Mouse (Mus musculus): Measurements from ENCODE around the gene Rtn3. TPM values are rescaled to one million over a fixed set of nuclear protein-coding genes. Genes with fewer than 3 reads are reported as not detected.
A peak's percentile ranks its signal among the peaks of the same experiment; 100 is the strongest.
"Not testable (repeated sequence)": the region's sequence is repeated elsewhere in the genome, so short reads cannot be mapped to it uniquely, and the experiment has no call there.

Rtn3 gene
- polyA plus RNA-seq, 1 experiment from 2014 or later: 138 TPM

DNA sequence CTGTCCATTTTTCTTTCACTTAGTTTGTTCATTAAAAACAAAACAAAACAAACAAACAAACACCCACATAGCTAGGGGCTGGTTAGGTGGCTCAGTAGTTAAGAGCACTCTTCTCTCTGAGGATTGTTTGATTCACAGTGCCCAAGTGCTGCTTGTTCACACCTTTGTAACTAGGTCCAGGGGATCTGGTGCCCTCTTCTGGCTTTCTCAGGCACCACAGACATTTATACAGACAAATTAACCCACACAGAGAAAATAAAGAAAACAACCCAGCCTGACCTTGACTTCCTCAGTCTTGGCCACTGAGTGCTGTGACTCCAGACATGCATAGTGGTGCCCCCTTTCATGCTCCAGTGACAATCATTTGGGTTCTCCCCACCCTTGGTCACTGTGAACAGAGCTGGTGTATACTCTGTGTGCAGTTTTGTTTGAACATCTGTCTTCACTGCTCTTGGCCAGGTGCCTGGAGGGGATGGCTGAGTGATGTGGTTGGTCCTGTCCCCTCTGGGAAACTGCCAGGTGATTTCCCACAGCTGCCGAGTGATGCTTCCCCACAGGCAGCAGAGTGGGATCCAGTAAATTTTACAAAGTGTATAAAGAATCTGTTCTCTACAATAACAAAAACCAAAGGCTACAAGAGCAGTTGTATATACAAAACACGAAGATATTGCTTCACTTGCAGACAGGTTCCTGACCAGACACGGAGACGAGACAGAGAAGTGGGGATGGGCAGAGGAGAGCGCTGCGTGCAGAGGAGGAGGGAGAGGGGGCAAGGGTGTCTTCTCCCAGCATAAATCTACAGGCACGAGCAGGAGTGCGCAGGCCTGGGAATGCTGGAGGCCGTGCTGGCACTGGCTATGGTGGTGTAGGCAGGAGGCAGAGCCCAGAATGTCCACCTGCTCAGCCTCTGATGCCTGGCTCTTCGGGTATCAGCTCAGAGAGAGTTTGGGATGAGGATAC lies 85.9 kb downstream of the Rtn3 start:
- WGBS: 31% methylated on average over 9 of the region's 10 CpGs
- peak; percentile 84 for ATAC-seq (ENCODE audit: borderline replicate concordance, extremely low read depth, low FRiP score, low TSS enrichment)
- H3K27ac ChIP-seq, H3K9ac ChIP-seq, H3K4me2 ChIP-seq, H3K9me3 ChIP-seq, H3K27me3 ChIP-seq, H3K36me3 ChIP-seq, H3K4me3 ChIP-seq, H3K4me1 ChIP-seq: not testable (repeated sequence)

DNA sequence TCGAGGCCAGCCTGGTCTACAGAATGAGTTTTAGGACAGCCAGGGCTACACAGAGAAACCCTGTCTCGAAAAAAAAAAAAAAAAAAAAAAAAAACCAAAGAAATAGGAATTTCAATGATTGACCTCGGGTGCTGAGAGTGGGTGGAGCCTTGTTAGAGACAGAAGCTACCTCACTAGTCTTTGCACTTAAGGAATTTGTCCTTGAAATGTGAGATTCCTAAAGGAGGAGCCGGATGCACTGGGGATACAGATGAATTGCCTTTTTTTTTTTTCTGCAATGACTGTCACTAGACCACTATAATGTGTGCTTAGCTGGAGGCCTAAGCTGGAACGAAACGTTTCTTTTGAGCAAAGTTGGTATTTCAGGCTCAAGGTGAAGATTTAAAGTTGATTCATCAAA lies 94.6 kb downstream of the Rtn3 start:
- no peak overlapping the region for H3K4me2 ChIP-seq
- H3K4me1 ChIP-seq: peaks cover 10% of the 10 kb centered on the region
- H3K27ac ChIP-seq: no peak overlapping the region
- no peak overlapping the region for H3K9ac ChIP-seq
- 77% methylated on average over 6 of the region's 6 CpGs for WGBS
- no peak overlapping the region for H3K4me3 ChIP-seq
- no peaks in the 10 kb centered on the region for H3K27me3 ChIP-seq
- no peaks in the 10 kb centered on the region; the same call in 1 of the 2 replicates for H3K9me3 ChIP-seq
- H3K36me3 ChIP-seq: no peaks in the 10 kb centered on the region
- ATAC-seq (ENCODE audit: borderline replicate concordance, extremely low read depth, low FRiP score, low TSS enrichment): no peak

DNA sequence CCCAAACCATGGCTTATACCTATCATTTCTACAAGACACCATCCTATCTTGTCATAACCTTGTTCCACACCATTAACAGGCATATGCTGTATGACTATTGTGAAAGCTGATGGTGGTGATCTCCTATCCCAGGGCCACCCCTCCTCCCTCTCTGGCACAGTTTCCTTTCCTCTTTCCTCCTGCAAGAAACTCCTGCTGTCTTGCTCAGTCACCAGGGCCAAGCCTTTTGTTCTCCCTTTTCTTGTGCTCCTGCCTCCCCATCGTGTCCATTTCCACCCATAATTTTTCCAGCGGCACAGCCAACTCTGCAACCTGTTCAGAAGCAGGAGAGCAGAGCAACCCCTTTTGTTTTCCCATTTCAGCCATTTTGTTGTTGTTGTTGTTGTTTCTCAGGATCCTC lies 97.0 kb downstream of the Rtn3 start:
- H3K27ac ChIP-seq: no peak overlapping the region
- 70% methylated on average over 2 of the region's 2 CpGs for WGBS
- ATAC-seq (ENCODE audit: borderline replicate concordance, extremely low read depth, low FRiP score, low TSS enrichment): no peak
- no peaks in the 10 kb centered on the region for H3K27me3 ChIP-seq
- H3K4me3 ChIP-seq: no peak overlapping the region
- H3K9me3 ChIP-seq: no peaks in the 10 kb centered on the region; the same call in 1 of the 2 replicates
- no peaks in the 10 kb centered on the region for H3K36me3 ChIP-seq
- H3K9ac ChIP-seq: no peak overlapping the region
- peaks cover 24% of the 10 kb centered on the region for H3K4me1 ChIP-seq
- H3K4me2 ChIP-seq: no peak overlapping the region

DNA sequence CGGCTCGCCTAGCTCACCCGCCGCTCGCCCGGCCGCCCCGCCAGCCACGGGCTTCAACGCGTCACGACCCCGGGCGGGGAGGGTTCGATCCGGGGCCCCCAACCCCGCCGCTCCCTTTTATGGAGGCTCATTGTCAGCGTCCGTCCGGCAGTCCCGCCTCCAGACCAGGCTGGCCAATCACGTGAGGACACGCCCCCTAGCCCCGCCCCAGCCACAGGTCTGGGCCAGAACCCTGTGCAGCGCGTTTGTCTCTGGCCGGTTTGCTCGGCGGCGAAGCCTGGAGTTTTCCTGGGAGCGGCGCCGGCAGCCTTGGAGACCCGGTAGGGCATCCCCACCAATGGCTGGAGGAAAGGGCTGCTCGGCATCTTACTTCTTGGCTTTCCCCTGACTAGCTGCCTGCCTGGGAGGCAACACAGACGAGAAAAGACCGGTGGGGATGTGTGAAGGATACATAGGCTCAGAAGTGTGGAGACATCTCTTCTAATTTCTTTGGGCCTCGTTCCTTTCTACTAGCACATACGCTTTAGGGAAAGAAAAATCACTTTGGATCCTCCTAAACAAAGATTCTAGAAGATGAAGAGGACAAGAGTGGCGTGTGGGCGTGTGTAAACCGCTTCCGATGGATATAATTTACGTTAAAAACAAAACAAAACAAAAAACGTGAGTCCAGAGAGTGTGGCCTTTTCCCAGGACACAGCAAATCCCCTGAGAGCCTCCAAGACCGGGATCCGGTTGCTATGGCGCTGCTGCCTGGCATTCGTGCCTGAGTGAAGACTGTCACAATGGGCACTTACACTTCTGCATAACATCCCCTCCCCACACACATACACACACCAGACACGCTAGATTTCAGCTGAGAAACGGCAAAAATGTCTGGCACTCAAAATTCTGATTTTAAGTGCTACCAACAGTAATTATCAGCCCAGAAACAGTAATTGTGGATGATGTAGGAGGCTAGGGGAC lies 99.9 kb downstream of the Rtn3 start, which contains the start of gene Spindoc:
TSS of gene Spindoc (minus strand) at position 92 of the 963 bp plus-strand sequence.
- ATAC-seq (ENCODE audit: borderline replicate concordance, extremely low read depth, low FRiP score, low TSS enrichment): peak; percentile 99
- peaks cover 25% of the 10 kb centered on the region for H3K4me1 ChIP-seq
- H3K4me3 ChIP-seq: peak within 1 kb of the TSS; percentile 71
- peak within 1 kb of the TSS; percentile 86 for H3K9ac ChIP-seq
- peak within 1 kb of the TSS; percentile 91 for H3K27ac ChIP-seq
- no peaks in the 10 kb centered on the region for H3K9me3 ChIP-seq
- peak within 1 kb of the TSS; percentile 84 for H3K4me2 ChIP-seq
- WGBS: 1% methylated on average over 48 of the region's 52 CpGs
- no peaks in the 10 kb centered on the region for H3K27me3 ChIP-seq
- no peaks in the 10 kb centered on the region for H3K36me3 ChIP-seq

DNA sequence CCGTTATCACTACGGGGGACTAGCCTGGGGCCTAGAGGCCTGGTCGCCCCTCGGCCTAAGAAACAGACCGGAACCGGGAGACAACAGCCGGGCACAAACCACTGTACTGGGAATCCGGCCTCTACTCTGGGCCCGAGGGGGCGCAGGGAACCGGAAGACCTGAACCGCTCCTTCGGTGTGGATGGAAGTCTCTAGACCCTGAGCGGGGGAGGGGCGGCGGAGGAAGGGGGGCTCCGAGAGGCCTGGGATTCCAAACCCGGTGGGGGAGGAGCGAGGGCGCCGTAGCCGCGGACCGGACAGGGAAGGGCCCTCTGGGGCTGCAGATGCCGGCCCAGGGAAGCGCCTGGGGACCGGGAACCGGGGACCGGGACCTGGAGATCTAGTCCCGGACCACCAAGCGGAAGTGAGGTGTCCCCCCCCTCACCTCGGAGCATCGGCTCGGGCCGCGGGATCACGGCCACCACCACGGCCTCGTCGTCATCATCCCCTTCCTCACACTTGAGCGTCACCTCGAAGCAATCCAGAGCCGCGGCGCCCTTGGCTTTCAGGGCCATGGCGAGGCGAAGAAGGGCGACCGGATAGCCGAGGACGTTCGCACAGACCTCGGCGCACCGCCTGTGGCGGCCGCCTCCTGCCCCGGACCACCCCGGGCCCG lies 100.7 kb downstream of the Rtn3 start:
- under 1% methylated on average over 57 of the region's 60 CpGs for WGBS
- no peaks in the 10 kb centered on the region for H3K36me3 ChIP-seq

DNA sequence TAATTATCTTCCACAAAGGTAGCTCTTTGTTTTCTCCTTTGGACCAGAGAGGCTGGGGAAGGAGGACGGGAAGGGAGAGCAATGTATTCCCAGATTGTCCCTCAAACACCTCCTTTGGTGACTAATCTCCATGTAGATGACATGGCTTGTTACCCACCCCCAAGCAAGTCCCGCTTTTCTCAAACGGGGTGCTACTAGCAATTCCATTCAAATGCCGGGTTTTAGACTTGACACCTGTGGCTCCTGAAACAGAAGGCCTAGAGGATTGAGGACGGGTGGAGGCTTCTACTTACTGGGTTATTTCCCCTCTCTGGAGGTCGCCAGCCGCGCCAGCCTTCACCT lies 101.2 kb downstream of the Rtn3 start:
- Histone ChIP-seq H3K9ac (peak overlapping the region; percentile 86), H3K36me3 (peaks cover under 1% of the 10 kb centered on the region; the same call in 1 of the 2 replicates), H3K27me3 (no peaks in the 10 kb centered on the region), H3K27ac (peak overlapping the region; percentile 91), H3K4me2 (peak overlapping the region; percentile 84), H3K4me3 (peak overlapping the region; percentile 71), H3K9me3 (no peaks in the 10 kb centered on the region), H3K4me1 (peaks cover 25% of the 10 kb centered on the region)
- 2% methylated on average over 8 of the region's 8 CpGs for WGBS
- ATAC-seq (ENCODE audit: borderline replicate concordance, extremely low read depth, low FRiP score, low TSS enrichment): no peak

More for the DNA sequence above, 100.7 kb downstream of the Rtn3 start:
- Histone ChIP-seq H3K4me3 (peak overlapping the region; percentile 71), H3K9me3 (no peaks in the 10 kb centered on the region), H3K4me1 (peaks cover 25% of the 10 kb centered on the region), H3K4me2 (peak overlapping the region; percentile 84), H3K9ac (peak overlapping the region; percentile 86), H3K27ac (peak overlapping the region; percentile 91), H3K27me3 (no peaks in the 10 kb centered on the region)
- ATAC-seq (ENCODE audit: borderline replicate concordance, extremely low read depth, low FRiP score, low TSS enrichment): peak; percentile 56

DNA sequence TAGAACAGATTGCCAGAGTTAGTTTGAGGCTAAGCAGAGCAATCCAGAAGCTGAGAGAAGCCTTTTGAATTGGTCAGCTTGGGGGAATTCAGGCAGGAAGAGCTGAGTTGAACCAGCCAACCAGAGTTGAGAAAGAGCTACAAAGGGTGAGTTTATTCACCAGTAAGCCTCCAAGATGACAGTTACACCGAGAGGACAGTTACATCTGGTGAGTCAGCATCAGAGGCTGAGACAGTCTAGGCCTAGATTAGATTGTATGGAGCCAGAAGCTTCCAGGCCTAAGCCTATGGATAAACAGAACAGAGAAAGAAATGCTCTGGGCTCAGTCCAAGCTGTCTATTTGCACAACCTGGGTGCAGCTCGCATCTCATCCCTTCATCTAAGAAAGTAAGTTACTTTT lies 105.4 kb downstream of the Rtn3 start:
- Histone ChIP-seq H3K4me2 (no peak overlapping the region), H3K9me3 (no peaks in the 10 kb centered on the region), H3K9ac (no peak overlapping the region), H3K4me1 (peaks cover 10% of the 10 kb centered on the region), H3K36me3 (peaks cover 34% of the 10 kb centered on the region), H3K27ac (no peak overlapping the region), H3K27me3 (no peaks in the 10 kb centered on the region), H3K4me3 (no peak overlapping the region)
- ATAC-seq (ENCODE audit: borderline replicate concordance, extremely low read depth, low FRiP score, low TSS enrichment): no peak
- WGBS: 66% methylated on average over 2 of the region's 2 CpGs

Small RNAs within 50 kb of the gene (microRNA-seq; reads per million reads assigned to microRNA genes)
- 1.9 reads per million, percentile 4 among the genes with 10 or more reads in this experiment for gene Mir6991

Other genes starting within 250 kb of the Rtn3 start
- 55.1 and 61.5 TPM in 2 replicates for gene Naa40, start 242.1 kb downstream of the Rtn3 start, polyA plus RNA-seq (2015; fragmentation: Nextera tagmentation; extraction: Ambion mirVana)
- 9.7 and 12.4 TPM in 2 replicates for gene Rcor2, start 216.0 kb downstream of the Rtn3 start, polyA plus RNA-seq (2015; fragmentation: Nextera tagmentation; extraction: Ambion mirVana)
- 42.9 and 49.0 TPM in 2 replicates for gene Mark2, start 141.4 kb downstream of the Rtn3 start, polyA plus RNA-seq (2015; fragmentation: Nextera tagmentation; extraction: Ambion mirVana)
- gene Spindoc, start 100.3 kb downstream of the Rtn3 start, polyA plus RNA-seq (2015; fragmentation: Nextera tagmentation; extraction: Ambion mirVana): 27.9 and 28.3 TPM in 2 replicates
- gene 2700081O15Rik, start 65.7 kb downstream of the Rtn3 start, polyA plus RNA-seq (2015; fragmentation: Nextera tagmentation; extraction: Ambion mirVana): 6.2 and 6.8 TPM in 2 replicates
- 19.7 and 21.2 TPM in 2 replicates for gene Atl3, start 10.8 kb upstream of the Rtn3 start, polyA plus RNA-seq (2015; fragmentation: Nextera tagmentation; extraction: Ambion mirVana)
- 13.1 and 16.6 TPM in 2 replicates for gene Pla2g16, start 74.2 kb upstream of the Rtn3 start, polyA plus RNA-seq (2015; fragmentation: Nextera tagmentation; extraction: Ambion mirVana)
- 1.1 and 1.6 TPM in 2 replicates for gene Lgals12, start 123.9 kb upstream of the Rtn3 start, polyA plus RNA-seq (2015; fragmentation: Nextera tagmentation; extraction: Ambion mirVana)
- 0.26 TPM in 1 of 2 replicates, not detected in the other for gene Hrasls5, start 129.3 kb upstream of the Rtn3 start, polyA plus RNA-seq (2015; fragmentation: Nextera tagmentation; extraction: Ambion mirVana)
- 0.28 and 0.56 TPM in 2 replicates for gene Slc22a19, start 228.0 kb upstream of the Rtn3 start, polyA plus RNA-seq (2015; fragmentation: Nextera tagmentation; extraction: Ambion mirVana)